Mouse (Mus musculus): ENCODE data around the gene Ddr2. TPM values are rescaled to one million over a fixed set of nuclear protein-coding genes. Genes with fewer than 3 reads are reported as not detected.
"Not testable (repeated sequence)": the region's sequence is repeated elsewhere in the genome, so short reads cannot be mapped to it uniquely, and the experiment has no call there.

Ddr2 gene
- total RNA-seq, 2 experiments from 2014 or later = 18.3 to 30.9 TPM

DNA sequence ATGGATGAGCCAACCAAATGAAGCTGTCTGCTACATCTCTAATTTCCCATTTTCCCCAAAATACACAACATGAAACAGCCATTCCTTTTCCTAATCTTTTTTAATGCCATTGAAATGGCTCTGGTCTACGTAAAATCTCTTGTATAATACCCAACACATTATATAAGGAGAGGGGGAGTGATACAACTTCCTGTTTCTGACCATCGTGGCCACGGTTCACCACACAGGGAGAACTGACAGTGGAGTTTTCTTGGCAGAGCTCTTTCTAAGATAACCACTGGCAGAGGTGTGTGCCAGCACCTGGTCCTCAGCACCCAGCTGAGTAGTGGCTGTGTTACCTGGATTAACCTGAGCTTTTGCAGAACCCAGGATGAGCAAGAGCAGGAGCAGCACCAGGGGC, 75.0 kb downstream of the Ddr2 start:
- no peak for DNase-seq

DNA sequence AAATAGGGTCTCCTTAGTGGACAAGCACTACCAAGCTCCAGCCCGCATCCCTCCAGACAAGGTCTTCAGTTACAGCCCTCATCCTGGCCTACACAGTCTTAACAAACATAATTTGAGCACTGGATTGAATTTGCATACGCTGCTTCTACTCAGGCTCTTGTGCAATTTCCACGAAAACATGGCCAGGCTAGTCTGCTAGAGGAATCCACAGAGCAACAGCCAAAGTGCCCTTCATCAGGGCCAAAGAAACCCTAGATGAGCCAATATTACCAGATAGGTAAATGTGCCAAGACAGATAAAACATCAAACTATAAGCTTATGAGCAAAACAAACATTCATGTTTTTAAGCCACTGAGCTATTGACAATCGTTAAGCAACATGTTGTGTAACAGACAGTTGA, 75.6 kb downstream of the Ddr2 start:
- DNase-seq = no peak

DNA sequence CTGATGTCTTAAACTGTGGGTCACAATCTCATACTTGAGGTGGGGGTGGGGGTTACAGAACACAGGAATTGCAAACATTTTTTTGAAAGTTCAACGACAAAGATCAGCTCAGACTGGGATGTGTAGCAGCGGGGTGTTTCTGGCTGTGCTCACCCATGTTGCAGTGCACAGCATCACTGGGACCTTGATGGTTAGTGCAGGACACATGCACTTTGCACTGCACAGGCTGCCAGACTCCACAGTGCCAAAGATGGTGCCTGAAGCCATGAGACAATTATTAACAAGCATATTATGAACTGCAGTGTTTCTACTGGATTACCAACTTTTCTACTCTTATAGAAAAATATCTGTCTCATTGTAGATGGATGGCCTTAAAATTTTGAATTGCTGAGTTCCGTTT, 78.9 kb downstream of the Ddr2 start:
- DNase-seq = no peak

DNA sequence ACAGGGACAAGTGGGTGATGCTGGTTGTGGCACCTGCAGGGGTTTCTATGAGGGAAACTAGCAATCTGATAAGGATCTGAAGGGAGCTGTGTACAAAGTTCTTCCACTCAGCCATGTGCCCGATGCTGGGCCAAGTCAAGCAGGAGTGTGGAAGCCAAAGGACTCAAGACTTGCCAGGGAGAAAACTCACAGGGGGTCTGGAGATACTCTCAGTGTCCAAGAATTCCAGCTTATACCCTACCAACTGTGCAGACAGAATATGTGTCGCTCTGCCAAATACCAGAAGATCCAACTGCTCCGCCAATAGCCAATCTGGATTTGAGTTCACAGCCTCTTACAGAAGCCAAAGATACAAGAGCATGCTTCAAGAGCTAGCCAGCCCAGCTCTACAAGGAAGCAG, 95.8 kb downstream of the Ddr2 start:
- DNase-seq = peak; percentile 38

DNA sequence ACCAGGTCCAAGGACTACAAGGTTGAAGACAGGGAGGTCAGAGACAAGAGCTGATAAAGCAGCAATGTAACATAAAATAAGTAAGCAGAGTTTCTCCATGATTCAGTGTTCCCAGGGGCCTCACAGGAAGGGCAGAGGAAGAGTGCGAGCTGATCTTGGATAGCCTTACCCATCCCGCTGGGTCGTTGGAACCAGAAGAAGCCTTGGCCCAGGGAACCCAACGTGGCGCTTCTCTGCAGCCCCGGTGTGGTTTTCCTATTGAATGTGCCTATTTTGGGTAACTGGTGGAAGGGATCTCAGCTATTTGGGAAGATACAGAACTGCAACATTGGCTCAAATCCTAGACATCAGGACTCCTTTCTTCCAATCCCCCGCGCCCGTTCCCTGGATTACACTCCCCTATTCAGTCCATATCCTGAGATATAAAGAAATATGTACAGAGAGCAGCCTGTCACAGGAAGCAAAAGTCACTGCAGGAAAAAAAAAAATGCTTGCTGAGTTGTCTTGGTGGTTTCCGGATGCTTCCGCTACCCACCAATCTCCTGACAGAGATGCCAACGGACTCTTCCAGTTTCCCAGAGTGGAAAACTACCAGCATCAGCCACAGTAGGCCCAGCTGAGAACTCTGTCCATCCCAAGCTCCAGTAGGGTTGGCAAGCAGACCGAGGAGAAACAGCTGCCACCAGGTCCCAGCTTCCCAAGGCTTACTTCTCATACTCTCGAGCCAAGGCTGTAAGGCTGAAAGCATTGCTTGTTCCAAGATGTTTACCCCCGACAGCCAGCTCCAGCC, 99.7 kb downstream of the Ddr2 start:
- peak; percentile 59 for DNase-seq

DNA sequence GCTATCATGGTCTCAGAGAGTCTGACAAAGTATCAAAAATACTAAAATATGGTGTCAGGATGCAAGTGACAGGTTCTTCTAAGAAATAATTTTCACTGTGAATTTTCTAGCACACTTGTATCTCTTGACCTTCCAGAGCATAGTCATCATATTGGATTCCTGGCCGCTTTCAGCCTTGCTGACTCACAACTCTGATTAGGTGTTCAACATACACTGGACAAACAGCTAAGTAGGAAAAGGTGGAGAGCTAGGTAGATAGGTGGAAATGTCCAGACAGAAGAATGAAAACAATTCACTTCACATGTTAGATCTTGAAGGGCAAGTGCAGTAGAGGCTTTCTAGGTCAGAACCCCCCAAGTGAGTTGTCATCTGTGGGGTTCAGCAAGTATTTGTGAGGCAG, 101.3 kb downstream of the Ddr2 start:
- DNase-seq = no peak

DNA sequence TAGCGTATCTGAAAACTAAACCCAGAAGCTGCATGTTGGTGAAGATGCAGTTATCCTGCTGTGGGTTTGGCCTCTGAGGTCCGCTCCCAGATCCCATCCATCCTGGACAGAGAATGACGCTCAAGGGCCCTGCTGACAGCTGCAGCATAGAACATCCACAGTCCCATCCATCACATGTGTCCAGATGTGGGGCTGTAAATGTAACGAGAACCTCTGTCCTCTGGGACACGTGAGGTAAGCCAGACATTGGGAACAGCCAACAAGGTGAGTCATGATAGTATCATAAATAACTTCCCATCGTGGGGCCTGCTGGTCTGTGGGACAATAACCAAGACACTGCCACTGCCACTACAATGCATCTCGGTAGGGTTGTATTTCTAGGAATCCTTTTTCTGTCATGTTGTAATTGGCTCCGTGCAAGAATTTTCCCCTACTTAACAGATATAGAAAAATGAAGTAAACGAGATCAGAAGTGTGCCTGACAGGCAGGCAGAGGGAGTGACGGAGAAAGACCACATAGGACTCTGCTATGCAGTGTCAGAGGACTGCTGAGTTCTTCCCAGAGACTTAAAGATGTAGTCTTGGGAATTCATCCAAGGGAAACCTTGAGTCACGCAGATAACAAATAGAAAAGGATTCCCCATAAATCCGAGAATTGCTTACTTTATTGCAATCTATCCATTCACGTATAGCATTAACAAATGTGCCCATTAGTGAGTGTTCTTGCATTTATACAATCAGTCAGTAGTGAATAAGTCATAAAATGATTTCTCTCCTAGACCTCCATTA, 101.9 kb downstream of the Ddr2 start:
- no peak for DNase-seq

DNA sequence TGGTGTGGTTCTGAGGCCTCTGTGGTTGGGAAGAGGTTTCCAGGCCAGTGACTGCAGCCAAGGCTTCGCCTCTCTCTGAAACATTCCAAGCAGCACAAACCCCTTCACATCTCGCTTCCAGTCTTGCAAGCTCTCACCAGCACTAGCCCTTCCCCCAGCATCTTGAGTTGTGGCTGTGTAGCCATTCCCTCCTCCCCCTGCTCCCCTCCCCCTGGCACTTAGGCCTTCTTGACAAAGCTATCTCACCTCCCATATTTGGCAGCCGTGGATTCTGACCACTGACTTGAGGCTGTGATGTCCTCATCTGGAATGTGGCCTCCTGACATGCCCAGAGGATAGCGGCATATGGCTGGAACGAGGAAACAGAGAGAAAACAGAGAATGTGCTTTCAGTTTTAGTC, 104.0 kb downstream of the Ddr2 start:
- peak; percentile 33 for DNase-seq

DNA sequence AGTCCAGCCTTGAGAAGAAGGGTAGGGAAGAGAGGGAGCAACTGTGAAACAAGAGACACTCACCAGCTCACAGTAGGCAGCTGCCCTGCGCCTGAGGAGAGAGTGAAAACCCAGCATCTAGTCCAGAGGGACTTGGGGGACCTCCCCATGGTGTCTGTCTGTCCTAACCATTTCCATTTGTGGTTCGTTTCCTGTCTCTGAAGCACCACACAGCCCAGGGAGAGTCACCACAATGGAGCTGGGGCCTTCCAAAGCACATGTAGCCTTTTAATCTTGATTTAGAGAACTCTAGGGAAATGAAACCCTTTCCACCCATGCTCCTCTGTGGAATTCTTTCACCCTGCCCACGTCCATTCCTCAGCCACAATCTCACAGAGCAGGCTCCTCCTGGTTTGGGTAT, 105.3 kb downstream of the Ddr2 start:
- no peak for DNase-seq

DNA sequence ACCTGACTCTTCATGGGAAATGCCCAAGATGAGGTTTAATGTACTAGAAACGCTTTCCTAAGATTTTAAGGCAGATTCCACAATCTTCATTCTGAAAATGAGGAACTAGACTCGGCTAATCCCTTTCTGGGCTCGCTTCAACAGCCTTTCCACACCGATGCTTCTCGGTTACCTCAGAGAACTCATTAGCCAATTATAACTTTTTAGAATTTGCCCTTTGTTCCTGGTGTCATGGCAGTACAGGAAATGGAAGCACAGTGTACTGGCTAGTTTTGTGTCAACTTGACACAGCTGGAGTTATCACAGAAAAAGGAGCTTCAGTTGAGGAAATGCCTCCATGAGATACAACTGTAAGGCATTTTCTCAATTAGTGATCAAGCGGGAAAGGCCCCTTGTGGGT, 116.7 kb downstream of the Ddr2 start:
- DNase-seq = not testable (repeated sequence)

DNA sequence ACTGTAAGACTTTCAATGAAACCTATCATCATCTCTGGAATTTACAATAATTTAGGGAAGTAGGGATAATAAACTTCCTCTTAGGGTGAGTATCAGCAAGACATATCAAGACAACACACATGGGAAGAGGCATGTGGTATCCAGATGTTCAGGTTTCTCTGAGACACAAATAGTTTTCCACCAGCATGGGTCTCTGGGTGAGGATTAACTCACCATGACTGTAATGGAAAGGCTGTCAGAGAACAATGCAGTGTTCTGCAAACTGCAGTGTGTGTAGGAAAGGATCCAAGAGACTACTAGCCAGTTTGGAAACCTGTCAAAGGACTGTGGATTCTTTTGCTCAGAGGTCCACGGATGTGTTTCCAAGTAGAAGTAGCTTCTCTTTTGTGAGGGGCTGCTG, 124.4 kb downstream of the Ddr2 start:
- DNase-seq = no peak

DNA sequence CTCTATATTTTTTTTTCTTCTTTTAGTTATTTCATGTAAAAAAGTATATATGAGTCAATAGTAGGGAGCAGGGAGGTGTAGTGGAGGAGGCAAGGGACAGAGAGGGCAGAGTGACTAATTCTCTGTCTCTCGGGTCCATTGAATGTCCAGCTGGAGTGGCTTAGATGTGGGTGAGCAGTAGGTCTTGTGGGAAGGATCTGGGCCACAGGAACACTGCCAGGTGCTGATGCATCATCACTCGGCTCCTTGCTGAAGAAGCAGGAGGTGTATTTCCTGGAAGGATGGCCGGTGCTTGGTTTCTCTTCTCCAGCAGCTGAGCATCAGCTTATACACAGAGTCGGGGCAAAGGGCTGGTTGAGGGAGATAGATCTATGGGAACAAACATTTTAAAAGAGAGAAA, 132.9 kb downstream of the Ddr2 start:
- DNase-seq = no peak

DNA sequence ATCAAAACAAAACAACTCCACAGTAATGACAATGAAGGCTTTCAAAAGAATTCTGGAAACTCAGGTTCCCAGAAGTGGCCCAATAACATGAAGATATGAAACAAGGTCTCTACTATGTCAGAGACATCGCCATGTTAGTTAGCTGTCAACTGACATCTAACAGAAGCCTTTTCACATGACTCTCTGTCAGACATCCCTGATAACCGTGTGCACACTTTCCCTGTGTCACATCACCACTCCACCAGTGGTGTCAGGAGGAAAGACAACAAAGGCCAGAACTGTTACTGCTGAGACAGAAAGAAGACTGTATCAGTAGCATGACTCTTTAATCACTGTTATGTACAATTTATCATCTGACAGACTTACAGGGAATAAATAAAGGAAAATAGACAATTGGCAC, 138.6 kb downstream of the Ddr2 start:
- DNase-seq = no peak

DNA sequence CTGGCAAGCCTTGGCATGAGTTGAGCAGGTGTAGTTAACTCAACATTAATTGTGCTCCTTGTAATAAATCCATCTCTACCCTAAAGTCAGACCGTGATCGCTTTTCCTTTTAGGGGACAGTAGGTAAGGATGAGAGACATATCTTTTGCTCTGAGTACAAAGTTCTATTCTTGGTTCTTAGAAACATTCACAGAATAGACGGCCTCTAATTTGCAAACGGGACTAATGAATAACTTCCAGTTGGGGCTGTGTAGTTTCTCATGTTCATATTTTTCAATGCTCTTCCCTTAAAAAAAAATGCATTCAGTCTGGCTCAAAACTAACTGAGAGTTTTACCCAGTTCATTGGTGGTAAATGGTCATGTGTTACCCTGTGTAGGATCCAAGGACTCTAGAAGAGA, 139.6 kb downstream of the Ddr2 start:
- DNase-seq = no peak

DNA sequence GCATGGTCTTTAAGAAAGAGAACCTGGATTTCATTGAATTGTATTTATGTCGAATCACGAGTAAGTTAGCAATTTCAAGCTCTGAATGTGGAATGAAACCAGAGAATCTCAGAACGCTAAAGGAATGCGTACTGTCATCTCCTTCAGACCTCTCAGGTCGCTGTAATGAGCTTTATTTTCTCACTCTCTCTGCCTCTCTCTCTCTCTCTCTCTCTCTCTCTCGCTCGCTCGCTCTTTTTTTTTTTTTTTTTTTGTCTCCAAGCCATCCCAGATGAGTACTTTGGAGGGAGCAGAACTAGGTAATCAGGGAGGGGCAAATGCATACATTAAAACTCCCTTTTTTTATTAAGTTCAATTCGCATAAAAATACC, 141.1 kb downstream of the Ddr2 start:
- DNase-seq = no peak

DNA sequence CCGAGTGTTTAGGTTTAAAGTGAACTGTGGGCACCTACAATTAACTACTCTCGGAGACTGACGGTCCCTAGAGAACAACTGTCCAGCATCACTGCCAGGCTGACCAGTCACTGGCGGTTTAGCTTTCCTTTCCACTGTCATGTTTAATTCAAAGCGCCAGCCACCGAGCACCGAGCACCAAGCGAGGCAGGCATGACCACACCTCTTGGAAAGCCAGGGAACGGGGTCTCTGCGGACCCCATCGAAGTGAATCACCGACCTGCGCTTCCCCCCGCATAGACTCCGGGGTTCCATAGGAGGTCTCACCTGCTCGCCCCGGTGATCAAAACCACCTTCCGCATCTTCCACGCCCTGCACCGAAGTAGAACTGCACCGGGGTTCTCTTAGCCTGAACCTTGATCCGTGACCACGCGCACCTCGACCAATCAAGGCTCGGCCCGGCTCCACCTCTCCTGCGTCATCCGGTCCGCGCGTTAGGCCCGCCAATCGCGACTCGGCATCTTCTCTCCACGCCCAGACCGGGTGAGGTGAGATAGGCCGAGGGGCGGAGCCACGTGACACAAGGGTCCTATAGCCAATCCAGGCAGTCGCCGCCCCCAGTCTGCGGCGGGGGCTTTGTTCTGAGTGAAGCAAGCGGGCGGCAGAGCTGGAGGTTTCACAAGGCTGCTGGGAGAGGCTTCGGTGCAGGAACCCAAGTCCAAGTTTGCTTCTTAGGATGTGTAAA, 141.6 kb downstream of the Ddr2 start, which contains the start of gene Hsd17b7:
Hsd17b7 (minus strand) TSS at position 450 of the 724 bp plus-strand sequence.
- DNase-seq = peak; percentile 98

DNA sequence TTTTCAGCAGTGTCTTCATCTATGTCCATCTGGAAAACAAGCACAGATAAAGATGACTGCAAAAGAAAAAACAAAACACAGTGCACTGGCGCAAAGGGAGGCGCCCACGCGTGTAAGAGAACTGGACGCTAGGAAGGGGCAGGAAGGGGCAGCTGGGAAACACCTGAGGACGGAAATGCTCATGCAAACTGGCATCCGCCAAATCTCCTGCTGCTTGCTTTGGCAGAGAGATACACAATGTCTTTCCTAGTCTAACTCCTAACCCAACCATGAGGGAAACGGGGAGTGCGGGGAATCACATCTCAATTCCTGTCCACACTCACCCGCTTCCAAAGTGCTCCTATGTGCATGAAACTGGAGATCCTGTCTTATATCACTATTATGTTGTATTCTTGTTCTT, 157.5 kb downstream of the Ddr2 start:
- DNase-seq = no peak

DNA sequence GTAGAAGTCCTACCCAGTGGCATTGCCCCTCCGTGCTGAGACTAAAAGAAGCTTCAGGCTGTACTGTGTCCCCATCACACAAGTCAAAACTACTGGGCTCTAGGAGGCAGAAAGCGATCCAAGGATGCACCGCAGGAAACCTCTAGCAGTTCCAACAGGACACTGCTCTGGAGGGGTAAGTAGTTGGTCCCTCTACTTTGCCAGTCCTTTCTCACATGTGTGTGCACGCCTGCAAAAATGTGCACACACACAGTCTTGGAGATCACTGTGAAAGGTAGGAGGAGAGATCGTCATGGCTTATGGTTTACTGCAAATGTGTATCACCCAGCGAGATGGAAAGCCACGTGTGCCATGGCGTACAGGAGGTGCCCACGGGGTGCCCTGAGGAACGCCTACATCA, 157.9 kb downstream of the Ddr2 start:
- no peak for DNase-seq

DNA sequence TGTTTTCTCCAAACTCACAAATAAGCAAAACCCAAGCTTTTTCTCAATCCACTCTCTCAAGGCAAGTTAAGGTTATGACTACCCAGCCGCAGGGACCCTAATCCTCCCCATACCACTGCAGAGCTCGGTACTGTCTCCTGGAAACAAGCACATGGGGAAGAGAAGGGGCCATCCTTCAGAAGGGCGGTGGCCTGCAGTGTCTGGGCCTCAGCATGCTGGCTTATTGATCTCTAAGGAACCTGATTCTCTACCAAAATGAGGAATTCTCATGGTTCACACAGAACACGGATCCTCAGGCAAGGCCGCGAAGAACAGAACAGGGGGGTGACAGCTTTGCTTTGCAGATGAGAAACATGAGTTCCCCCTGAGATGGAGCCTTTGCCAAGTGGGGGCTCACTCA, 159.0 kb downstream of the Ddr2 start:
- no peak for DNase-seq

DNA sequence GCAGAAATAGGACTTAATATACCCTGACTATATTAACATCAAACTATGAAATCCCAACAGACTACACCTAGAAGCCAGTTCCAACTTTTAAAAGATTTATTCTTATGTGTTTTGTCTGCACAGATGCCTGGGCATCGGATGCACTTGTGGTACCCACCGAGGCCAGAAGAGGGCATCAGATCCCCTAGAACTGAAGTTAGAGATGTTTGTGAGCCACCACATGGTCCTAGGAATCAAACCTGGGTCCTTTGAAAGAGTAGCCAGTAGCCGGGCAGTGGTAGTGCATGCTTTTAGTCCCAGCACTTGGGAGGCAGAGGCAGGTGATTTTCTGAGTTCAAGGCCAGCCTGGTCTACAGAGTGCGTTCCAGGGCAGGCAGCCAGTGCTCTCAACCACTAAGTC, 159.9 kb downstream of the Ddr2 start:
- no peak for DNase-seq

DNA sequence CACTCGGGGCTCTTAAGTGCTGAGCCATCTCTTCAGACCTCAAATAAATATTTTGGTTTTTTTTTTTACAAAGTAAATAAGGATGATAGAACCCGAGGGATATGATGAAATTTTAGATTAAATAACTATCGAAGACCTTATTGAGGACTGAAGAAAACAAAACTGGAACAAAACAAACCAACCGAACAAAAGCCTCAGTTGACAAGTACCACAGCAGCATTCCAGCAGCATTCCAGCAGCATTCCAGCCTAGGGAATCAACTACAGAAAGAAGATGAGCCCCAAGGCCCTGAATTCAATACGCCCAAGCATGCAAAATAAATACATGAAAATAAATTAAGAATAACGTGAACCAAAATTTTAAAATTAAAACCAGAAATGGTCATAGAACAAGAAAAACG, 160.6 kb downstream of the Ddr2 start:
- DNase-seq = no peak

DNA sequence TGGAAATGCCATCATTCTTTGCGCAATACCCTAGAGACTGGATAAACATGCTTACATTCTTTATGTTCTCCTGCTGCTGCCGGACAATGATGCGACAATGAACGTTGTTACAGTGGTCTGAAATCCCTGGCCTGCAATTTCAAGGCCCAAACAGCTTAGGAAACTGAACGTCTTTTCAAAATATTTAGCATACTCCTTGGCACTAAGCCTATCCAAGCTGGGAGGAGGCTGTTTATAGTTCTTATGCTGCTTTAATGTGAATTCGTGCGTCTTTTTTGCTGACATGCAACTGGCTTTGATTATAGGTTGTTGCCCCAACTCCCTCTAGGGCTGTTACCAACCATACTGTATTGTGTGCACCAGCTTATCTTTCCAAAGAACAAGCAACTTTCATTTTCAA, 161.7 kb downstream of the Ddr2 start:
- DNase-seq = no peak

DNA sequence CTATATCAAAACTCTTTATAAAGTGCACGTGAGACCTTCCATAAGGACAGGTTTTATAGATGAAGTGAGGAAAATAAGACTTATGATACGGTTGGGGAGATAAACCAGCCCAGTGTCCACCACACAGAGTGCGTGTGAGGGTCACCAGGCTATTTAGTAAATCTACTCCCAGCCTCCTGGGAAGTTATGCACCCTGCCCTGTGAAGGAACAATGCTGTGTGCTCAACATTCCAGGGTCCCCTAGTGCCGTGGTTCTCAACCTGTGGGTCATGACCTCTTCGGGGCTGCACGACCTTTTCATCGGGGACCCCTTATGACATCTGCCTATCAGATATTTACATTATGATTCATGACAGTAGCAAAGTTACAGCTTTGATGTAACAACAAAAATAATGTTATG, 162.3 kb downstream of the Ddr2 start:
- no peak for DNase-seq

All from gastrocnemius, postnatal 25 days (tissue).